Mouse (Mus musculus) cerebellum, adult 2 months (tissue): ENCODE measurements around the gene Arhgef7.

Experiments used
- CTCF ChIP-seq: fragments of 200-500 bp; IDR thresholded peaks from 2 replicates; pipeline ENCODE4 v1.5.1; 2011; ENCODE audit warnings: low read depth, mild to moderate bottlenecking, control low read depth, low read length, moderate library complexity, borderline replicate concordance; ENCODE audit not compliant: insufficient read depth
- POLR2A ChIP-seq: fragments of 200-500 bp; IDR thresholded peaks from 2 replicates; pipeline ENCODE4 v1.6.1; 2011; ENCODE audit warnings: low read length, control low read depth, borderline replicate concordance; ENCODE audit not compliant: insufficient read depth

- TF ChIP-seq POLR2A (no peak), CTCF (no peak)
Observed at GRCm38 (mm10) chr8:11761551-11761950, 34.0 kb downstream of the Arhgef7 start.
